Mouse (Mus musculus): ENCODE measurements around the gene Ablim2.
A peak's percentile ranks its signal among the peaks of the same experiment; 100 is the strongest.

Ablim2 gene

GRCm38 (mm10) chr5:35770246-35770645, 12.6 kb downstream of the Ablim2 start:
- DNase-seq (ENCODE audit: low spot score) = no peak

- DNase-seq (ENCODE audit: low spot score) = no peak
Observed at GRCm38 (mm10) chr5:35770891-35771663, 13.4 kb downstream of the Ablim2 start.

GRCm38 (mm10) chr5:35773274-35774136, 15.8 kb downstream of the Ablim2 start:
- DNase-seq (ENCODE audit: low spot score) = no peak

- no peak for DNase-seq (ENCODE audit: low spot score)
Observed at GRCm38 (mm10) chr5:35774137-35774424, 16.4 kb downstream of the Ablim2 start.

GRCm38 (mm10) chr5:35781116-35781515, 23.4 kb downstream of the Ablim2 start:
- no peak for DNase-seq (ENCODE audit: low spot score)

- no peak for DNase-seq (ENCODE audit: low spot score)
Observed at GRCm38 (mm10) chr5:35782648-35783180, 25.0 kb downstream of the Ablim2 start.

GRCm38 (mm10) chr5:35785853-35786252, 28.2 kb downstream of the Ablim2 start:
- no peak for DNase-seq (ENCODE audit: low spot score)

- DNase-seq (ENCODE audit: low spot score) = no peak
Observed at GRCm38 (mm10) chr5:35787847-35788246, 30.2 kb downstream of the Ablim2 start.

GRCm38 (mm10) chr5:35788719-35789118, 31.0 kb downstream of the Ablim2 start:
- no peak for DNase-seq (ENCODE audit: low spot score)

- no peak for DNase-seq (ENCODE audit: low spot score)
Observed at GRCm38 (mm10) chr5:35789697-35790096, 32.0 kb downstream of the Ablim2 start.

GRCm38 (mm10) chr5:35790387-35791065, 32.8 kb downstream of the Ablim2 start:
- DNase-seq (ENCODE audit: low spot score) = no peak

GRCm38 (mm10) chr5:35793971-35794370, 36.3 kb downstream of the Ablim2 start:
- DNase-seq (ENCODE audit: low spot score) = no peak

GRCm38 (mm10) chr5:35794942-35795341, 37.3 kb downstream of the Ablim2 start:
- DNase-seq (ENCODE audit: low spot score) = no peak

GRCm38 (mm10) chr5:35795481-35796048, 37.9 kb downstream of the Ablim2 start:
- peak; percentile 87 for DNase-seq (ENCODE audit: low spot score)

GRCm38 (mm10) chr5:35796136-35796535, 38.5 kb downstream of the Ablim2 start:
- no peak for DNase-seq (ENCODE audit: low spot score)

- no peak for DNase-seq (ENCODE audit: low spot score)
Observed at GRCm38 (mm10) chr5:35799090-35799489, 41.4 kb downstream of the Ablim2 start.

GRCm38 (mm10) chr5:35803416-35803815, 45.7 kb downstream of the Ablim2 start:
- DNase-seq (ENCODE audit: low spot score) = no peak

GRCm38 (mm10) chr5:35804685-35805084, 47.0 kb downstream of the Ablim2 start:
- no peak for DNase-seq (ENCODE audit: low spot score)

- DNase-seq (ENCODE audit: low spot score) = no peak
Observed at GRCm38 (mm10) chr5:35805209-35805608, 47.5 kb downstream of the Ablim2 start.

GRCm38 (mm10) chr5:35807018-35807417, 49.3 kb downstream of the Ablim2 start:
- DNase-seq (ENCODE audit: low spot score) = no peak

- no peak for DNase-seq (ENCODE audit: low spot score)
Observed at GRCm38 (mm10) chr5:35810526-35810925, 52.8 kb downstream of the Ablim2 start.

GRCm38 (mm10) chr5:35811639-35812295, 54.1 kb downstream of the Ablim2 start:
- no peak for DNase-seq (ENCODE audit: low spot score)
